Mouse (Mus musculus): ENCODE data around the gene Ano4.

The Ano4 gene

DNA sequence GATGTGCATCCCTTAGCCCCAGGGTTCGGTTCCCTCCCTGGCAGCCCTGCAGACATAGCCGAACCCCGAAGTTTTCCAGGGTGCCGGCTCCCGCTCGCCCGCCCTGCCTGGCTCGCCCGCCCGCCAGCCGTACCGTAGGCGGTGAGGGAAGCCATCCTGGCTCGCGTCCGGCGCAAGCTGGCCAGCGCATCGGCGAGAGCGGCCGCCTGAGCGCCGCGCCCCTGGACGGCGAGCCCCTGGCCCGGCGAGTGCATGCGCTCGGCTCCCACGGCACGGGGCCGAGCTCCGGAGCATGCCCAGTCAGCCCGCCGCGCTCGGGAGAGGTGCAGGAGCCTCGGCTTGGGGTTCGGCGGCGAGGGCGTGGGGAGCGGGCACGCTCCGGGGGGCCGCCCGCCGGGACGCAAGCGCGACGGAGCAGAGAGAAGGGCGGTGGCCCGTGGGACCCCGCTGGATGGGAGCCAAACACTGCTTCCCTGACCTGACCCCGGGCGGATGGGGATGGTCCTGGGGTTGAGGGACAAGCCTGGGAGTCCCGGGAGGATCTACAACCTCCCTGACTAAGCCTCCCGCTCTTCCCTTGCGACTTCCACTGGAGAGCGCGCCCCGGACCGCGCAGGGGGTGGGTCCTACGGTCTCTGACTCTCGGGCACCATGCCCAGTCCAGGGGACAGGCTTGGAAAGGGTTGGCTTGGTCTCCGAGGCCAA, at the start of gene Ano4:
Gene Ano4 (minus strand): TSS at position 272 of the 705 bp plus-strand sequence.
- DNase-seq, result no peak

DNA sequence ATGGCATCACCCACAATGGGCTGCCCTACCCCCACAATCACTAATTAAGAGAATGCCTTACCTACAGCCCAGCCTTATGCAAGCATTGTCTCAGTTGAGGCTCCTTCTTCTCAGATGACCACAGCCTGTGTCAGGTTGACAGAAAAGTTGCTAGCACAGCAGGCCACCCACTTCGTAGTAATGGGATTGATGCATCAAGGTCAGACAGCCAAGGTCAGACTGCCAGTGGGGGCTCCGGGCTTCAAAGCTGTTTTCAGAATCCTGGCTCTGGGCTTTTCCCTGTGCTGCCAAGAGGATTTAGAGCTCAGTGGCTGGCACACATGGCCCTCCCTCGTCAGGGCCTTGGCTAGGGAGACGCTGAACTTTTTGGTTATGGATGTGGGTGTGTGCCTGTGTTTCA, 48.1 kb upstream of the Ano4 start:
- DNase-seq, result no peak

DNA sequence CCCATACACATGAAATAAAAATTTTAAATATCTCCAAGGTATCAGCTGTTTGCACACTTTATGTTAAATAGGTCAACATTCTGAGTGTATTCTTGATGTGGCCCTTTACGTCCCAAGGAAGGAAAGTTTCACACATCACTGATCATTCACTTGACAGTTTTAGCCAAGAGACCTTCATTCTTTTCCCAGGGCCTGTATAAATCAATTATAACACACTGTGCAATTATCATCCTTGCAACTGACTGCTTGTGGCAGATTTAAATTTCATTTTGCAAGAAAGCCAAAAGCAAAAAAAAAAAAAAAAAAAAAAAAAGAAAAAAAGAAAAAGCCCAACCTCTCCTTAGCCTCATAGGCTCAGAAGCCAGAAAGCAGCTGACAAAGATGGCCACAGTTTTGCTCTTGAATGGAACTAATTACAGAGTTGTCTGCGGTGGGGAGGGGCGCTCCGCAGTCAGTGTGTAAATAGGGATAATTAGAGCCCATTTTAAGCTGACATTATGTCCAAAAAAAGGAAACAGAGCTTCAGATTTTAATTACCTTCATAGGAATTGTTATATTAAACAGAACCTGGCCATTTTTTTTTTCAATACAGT, 47.1 kb upstream of the Ano4 start:
- DNase-seq, result no peak

DNA sequence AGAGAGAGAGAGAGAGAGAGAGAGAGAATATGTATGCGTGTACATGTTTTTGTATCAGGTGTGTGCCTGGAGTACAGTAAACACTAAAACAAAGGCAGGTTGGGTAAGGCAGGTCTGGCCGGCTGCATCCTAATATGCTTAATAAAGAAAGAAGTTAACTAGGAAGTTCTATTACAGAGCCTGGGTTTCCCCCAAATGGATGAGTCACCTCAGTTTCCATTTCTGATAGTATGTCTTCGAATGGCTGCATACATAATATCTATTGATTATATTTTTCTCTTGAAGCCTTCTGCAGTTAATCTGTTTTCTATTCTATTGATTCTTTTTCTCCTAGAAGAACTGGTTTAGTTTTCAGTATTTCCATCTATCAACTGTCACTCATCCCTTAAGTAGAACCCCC, 41.9 kb upstream of the Ano4 start:
- no peak for DNase-seq

DNA sequence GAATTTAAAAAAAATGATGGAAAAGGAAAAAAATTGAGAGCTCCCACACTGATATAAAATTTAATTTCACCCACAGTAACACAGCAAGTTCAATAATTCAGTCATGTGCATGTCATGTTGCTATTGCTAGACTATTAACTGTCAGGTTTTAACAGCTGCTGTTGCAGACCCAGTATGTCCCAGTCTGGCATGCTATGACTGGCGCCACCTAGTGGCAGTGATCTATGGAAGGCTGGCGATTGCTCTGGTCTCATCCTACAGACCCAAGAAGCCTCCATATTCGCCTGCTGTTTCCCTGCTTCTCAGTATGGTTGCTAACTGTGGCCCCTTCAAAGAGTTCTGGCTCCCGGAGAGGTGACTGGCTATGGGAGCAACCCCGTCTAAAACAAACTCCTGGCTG, 38.9 kb upstream of the Ano4 start:
- peak; percentile 79 for DNase-seq

DNA sequence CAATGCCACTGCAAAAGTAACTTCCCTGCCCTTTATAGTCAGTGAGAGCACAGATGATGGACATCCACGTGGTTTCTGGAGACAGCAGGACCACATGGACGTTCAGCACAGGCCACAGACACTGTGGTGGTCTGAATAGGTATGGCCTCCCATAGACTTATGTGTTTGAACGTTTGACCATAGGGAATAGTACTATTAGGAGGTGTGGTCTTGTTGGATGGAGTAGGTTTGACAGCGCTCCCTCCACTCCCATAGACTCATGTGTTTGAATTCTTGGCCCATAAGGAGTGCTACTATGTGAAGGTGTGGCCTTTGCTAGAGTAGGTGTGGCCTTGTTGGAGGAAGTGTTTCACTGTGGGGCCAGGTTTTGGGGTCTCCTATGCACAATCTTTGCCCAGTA, 33.2 kb upstream of the Ano4 start:
- no peak for DNase-seq

DNA sequence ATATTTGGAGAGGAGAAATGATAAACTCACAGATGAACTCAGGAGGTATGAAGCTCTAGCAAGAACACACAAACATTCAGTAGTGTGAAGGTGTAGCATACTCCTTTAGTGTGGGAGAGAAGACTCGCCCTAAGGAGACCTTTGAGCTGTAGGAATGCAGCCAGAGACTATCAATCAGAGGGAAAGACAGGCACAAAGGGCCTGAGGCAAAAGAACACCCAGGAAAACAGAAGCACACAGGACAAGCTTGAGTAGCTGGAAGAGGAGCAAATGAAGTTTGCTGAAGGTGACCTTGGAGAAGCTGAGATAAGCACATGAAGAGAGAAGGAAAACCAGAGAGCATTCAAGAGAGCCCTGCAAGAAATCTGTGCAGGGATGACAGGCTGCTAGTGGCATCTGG, 25.5 kb upstream of the Ano4 start:
- no peak for DNase-seq

DNA sequence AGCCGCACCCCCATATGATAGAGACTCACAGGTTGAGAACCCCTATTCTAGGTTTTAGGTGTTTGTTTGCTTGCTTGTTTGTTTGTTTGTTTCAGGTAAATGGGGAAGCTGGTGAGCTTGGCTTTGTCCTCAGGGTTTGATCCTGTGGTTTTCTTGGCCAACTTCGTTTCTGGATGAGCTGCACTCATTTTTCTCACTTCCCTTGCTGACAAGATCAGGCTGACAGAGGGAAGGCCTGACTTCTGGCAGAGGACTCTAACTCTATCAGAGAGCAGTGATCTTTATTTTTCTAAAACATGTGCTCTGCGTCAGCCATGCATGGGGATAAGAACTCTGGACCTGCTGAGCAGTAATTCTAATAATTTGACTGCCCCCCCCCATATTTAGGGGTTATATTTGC, 14.4 kb upstream of the Ano4 start:
- DNase-seq, result no peak

DNA sequence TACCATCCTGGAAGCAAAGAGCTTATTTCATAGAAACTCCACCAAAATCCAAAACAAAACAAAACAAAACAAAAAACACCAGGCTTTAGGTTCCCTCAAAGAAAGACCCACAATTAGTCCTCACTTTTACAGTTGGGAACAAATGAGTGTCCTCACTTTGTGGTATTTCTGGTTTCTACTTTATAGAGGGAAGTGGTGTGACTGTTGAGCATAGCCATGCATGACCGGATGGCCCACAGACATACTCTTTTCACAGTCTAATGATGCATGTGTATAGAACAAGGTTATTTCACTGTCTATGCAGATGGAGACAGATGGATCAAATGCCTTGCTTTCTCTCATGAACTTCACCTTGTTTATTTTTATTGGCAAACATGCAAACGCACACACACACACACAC, 10.1 kb upstream of the Ano4 start:
- no peak for DNase-seq

DNA sequence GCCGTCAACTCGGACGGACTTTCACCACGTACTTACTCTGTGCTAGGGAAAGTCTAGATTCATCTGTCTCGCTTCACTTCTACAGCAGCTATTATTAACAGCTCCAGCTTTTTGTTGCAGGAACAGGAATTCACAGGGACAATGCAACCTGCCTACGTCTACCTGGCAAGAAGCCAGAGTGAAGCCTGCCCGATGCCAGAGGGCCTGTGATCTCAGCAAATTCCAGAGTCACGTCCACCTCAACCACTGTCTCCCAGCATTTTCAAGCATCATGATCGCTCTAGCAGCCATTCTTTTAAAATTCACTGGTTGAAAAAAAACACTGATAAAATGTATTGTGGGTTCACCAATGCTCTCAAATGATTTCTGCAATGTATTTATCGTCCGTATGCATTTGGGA, 6.9 kb upstream of the Ano4 start:
- no peak for DNase-seq

DNA sequence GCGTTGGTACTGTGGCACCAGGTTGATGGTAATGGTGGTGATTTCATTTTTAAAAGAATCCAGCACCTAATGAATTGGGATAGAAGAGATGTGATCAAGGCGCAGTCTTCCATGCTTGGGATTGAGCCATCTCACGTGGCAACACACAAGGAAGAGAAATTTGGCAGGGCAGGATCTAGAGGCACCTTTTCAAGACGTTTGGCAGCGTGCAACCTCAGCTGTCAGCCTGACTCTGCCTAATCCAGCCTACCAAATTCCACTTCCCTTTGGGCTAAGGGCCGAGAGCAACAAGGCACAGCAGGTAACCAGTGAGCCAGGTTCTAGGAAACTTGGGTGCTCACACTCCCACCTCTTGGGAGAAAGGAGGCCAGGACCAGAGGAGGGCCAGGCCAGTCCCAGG, 1.0 kb upstream of the Ano4 start:
- DNase-seq, result no peak

DNA sequence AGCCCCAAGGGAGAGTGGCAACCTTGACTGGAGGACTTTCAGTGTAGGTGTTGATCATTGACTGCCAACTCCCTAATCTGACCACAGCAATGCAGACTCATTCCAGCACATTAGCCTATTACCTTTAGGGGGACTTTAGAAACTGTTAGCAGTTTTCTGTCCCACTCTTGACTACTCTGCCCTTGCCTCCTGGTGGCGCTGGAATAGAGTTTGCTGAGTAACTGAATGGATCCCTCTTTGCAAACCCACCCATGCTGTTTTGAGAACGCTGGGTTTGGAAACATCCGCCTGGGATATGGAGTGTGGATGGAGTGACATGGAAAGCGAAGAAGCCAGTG, 603 bp upstream of the Ano4 start:
- DNase-seq, result no peak

DNA sequence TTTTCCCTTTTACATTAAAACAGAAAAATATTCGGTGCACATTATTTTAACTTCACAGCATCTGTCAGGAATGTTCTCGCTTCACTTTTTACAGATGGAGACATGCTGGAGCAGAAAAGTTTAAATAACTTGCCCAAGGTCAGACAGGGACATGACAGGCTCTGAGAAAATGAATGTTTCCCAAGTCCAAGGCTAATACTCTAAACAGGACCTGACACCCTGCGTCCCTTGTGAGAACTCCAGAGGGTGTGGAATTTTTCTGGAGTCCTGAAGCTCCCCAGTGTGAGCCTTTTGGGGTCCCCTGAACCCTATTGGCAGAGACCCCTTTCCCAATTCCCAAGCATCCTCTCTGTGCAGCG, 451 bp downstream of the Ano4 start:
- no peak for DNase-seq

DNA sequence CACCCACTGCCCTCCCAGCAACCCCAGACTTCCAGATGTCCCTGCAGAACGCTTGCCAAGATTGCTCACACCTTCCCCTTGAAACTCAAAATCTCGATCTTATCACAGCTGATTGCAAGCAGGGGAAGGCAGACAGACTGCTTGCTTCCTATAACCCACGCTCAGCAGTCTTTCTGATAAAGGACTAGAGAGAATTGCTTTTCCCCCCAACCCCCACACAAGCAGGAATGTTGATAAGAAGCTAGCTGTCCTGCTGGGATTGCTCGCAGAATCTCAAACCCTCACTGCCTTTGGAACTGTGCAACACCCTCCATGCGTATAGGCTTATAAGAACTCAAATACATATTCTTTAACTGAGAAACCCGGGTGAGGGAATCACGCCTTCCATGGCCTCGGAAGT, 846 bp downstream of the Ano4 start:
- DNase-seq, result no peak

DNA sequence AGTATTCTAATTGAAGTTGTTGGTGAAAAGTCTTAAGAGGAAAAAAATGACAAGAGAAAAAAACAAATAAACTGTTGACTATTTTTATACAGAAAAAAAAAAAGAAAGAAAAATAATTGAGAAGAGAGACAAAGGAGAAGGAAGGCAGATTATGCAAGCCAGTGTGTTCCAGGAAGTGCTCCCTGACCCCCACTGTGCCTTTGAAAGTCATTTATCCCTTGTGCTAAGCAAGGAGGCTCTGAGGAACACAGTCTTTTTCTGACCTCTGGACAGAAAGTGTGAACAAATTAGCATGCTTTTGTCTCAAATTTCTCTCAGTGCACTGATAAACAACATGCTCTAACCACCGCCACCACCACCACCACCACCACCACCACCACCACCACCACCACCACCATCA, 14.3 kb downstream of the Ano4 start:
- DNase-seq, result no peak

DNA sequence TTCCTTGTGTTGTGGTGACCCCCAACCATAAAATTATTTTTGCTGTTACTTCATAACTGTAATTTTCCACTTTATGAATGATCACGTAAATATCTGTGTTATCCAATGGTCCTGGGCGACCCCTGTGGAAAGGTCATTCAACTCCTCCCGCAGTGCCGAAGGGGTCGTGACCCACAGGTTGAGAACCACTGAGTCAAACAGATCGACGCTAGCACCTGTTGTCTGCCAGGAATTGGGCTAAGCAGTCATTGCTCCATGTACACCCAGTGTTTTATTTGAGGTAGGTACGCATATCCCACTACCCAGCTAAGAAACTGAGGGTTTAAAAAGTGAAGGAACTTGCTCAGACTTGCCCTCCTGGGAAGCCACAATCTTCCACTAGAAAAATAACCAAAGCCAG, 14.8 kb downstream of the Ano4 start:
- no peak for DNase-seq

DNA sequence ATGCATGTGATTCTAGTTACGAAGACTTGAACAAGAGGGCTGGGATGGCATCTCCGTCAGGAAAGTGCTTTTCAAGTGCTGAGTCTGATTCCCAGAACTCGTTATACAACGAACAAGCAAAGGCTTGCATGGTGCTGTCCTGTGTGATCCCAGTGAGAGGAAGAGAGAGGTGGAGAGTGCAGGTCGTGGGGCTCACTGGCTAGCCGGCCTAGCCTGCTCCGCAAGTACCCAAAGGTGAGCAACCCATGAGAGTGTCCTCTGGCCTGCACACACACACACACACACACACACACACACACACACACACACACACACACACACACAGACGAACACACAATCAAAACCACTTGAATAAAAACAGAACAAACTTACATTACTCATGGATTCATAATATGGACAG, 15.7 kb downstream of the Ano4 start:
- DNase-seq, result no peak

DNA sequence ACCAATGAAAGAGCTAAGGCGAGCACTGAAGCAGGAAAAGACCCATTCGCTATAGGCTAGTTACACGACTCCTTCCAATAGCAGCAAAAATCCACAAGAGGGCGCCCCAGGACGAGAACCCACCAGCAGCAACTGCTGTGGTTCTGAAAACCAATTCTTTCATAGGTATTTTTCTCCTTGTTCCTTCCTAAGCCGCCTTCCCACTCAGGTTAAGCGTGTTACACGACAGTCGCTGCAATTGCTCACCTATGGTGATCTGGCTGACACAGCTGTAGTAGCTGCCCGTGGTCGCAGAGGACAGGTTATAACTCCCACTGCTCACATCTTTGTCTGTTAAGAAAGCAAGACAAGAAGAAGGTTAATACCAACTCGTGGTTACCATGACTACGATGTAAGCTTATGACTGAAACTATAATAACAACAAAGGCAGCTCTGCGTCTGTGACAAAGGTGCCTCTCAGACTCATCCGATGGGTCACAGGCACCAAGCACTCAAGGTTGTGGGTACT, 17.5 kb downstream of the Ano4 start:
- DNase-seq, result peak; percentile 59

DNA sequence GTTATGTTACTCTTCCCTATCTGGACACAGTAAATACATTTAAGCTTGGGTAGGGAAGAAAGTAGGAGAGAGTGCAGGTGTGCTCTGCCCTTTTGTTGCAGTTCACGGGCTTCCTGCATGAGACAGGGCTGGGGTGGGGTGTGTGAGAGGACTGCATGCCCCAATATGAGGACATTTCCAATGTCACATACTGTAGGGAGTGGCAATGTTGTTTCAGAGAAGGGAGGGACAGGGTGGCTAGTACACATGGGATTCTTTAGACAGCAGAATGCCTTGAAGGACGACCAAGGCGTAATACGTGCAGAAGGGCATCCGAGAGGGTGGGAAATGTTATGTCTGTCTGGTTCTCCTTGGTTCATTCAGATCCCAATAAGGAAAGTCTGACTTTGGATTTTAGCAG, 18.2 kb downstream of the Ano4 start:
- DNase-seq, result no peak

DNA sequence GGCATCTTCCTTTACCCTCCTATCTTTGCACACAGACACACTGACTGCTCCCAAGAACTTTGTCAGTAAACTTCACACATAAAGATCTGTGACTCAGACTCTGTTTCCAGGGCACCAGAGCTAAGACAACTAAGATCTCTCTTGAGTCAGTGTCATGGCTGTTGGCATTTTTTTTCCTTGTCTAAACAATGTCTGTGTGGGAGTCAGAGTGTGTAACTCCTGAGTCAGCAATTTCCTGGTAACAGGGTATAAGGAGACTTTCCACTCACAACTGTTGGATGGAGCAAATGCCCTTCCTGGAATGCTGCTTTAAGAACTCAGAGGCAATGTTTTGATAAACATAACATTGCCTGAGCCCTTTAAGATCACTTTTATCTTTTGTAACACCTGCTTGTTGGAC, 37.0 kb downstream of the Ano4 start:
- no peak for DNase-seq

DNA sequence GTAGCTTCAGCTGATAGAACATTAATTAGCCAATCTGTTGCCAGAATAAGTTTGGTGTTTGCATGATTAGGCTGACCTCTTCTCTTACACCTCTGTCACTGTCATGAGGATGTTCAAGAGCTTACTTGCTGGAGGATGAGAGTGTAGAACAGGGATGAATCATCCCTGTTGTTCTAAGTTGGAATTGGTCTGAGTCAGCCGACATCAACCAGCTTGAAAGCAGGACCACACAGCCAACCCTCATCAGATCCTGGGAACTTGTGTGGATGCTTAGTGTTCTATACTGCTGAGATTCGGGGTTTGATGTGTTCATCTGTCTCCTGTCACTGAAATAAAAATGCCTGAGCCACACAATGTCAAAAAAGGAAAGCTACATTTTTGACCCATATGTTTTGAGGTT, 44.2 kb downstream of the Ano4 start:
- DNase-seq, result no peak

DNA sequence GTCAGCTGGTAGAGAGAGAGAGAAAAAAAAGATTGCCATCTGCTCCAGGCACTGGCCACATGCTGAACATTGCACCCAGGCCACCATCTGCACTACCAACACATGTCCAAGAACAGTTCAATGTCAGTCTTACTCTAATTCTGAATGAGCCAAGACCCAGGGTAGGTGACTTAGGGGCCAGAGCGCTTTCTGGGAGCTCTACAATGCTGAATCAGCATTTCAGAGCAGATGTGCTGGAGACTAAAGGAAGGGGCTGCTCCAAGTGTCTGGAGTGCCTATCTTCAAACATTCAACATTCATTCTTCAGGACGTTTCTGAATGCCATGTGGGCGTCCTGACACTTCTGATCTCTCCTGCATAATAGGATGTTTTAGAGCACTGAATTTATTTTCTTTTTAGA, 51.8 kb downstream of the Ano4 start:
- no peak for DNase-seq

DNA sequence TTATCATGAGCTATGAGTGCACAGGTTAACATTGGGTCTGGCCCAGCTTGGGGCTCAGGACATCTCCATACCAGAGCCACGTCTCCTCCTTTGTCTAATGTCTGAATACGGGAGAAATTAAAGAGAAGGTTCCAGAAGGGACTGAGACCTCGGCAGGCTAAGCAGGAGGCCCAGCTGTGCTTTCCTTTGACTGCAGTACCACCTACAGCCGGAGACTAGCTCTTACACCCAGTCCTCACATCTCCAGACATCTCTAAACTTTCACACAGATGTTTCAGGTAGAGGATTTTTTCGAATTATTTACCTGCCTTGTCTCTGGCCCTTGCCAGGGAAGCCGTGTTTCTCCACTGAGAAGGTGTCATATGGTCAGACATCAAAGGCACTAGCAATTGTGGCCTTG, 53.9 kb downstream of the Ano4 start:
- no peak for DNase-seq

DNA sequence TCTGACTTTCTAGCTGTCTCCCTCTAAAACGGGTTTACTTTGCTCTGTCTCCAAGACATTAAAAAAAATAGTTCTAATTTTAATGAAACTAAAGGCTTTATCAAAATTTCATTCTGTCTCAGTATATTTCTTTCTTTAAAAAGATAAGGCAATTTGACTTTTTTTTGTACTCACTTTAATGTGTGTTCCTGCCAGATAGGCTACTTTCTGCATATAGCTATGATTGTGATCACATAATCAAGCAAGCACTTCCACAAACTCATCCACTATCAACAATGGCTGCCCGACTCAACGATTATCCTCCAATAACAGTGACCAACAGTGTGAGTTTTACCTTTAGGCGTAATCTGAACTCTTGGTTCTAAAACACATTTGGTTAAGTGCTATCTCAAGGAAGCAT, 55.3 kb downstream of the Ano4 start:
- DNase-seq, result no peak

DNA sequence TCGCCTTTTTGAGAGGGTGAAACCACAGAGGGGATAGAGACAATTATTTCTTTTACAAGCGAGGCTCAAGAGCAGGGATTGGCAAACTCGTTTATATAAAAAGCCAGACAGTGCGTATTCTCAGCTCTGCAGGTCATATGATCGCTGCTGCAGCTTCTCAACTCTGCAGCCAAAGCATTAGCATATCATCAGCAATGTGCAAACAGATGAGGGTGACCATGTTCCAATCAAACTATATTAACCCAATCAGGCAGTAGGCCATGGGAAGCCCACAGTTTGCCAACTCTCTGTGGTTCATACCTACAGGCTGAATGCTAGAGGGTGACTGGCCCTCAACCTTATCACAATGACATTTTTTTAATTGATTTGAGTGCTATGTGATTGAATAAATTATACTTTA, 64.2 kb downstream of the Ano4 start:
- no peak for DNase-seq

Measured in lung, postnatal 36 days (tissue).